Mouse (Mus musculus): Measurements from ENCODE around the gene Bst1. TPM values are rescaled to one million over a fixed set of nuclear protein-coding genes. Genes with fewer than 3 reads are reported as not detected.

Bst1 gene
- polyA plus RNA-seq, 1 experiment = 0.38 TPM

GRCm38 (mm10) chr5:43827366-43827765 lies 8.7 kb downstream of the Bst1 start:
- Histone ChIP-seq H3K36me3 (ENCODE audit: control insufficient read depth, insufficient read depth, low read length) (no peaks in the 10 kb centered on the region), H3K27ac (ENCODE audit: control insufficient read depth, insufficient read depth, low read depth, low read length) (no peak overlapping the region), H3K27me3 (ENCODE audit: control insufficient read depth, insufficient read depth, low read length) (no peaks in the 10 kb centered on the region), H3K4me3 (ENCODE audit: control insufficient read depth, low read depth, low read length) (no peak overlapping the region), H3K4me1 (ENCODE audit: control insufficient read depth, insufficient read depth, low read length) (no peaks in the 10 kb centered on the region)
- TF ChIP-seq CTCF (IDR thresholded peaks at IDR 0.05; ENCODE audit: control insufficient read depth, insufficient read depth, insufficient replicate concordance, low read depth, low read length) = no peak
- no peak for TF ChIP-seq POLR2A (IDR thresholded peaks at IDR 0.05; ENCODE audit: control insufficient read depth, low read depth, low read length)

GRCm38 (mm10) chr5:43836590-43836989 lies 17.9 kb downstream of the Bst1 start:
- no peak overlapping the region for H3K4me3 ChIP-seq (ENCODE audit: control insufficient read depth, low read depth, low read length)
- no peaks in the 10 kb centered on the region for H3K27me3 ChIP-seq (ENCODE audit: control insufficient read depth, insufficient read depth, low read length)
- no peaks in the 10 kb centered on the region for H3K36me3 ChIP-seq (ENCODE audit: control insufficient read depth, insufficient read depth, low read length)
- no peak; the same call in 1 of the 2 replicates for TF ChIP-seq CTCF (IDR thresholded peaks at IDR 0.05; ENCODE audit: control insufficient read depth, insufficient read depth, insufficient replicate concordance, low read depth, low read length)
- no peak for TF ChIP-seq POLR2A (IDR thresholded peaks at IDR 0.05; ENCODE audit: control insufficient read depth, low read depth, low read length)
- H3K4me1 ChIP-seq (ENCODE audit: control insufficient read depth, insufficient read depth, low read length) = no peaks in the 10 kb centered on the region
- no peak overlapping the region for H3K27ac ChIP-seq (ENCODE audit: control insufficient read depth, insufficient read depth, low read depth, low read length)

GRCm38 (mm10) chr5:43837372-43837771 lies 18.7 kb downstream of the Bst1 start:
- Histone ChIP-seq H3K36me3 (ENCODE audit: control insufficient read depth, insufficient read depth, low read length) (no peaks in the 10 kb centered on the region), H3K4me3 (ENCODE audit: control insufficient read depth, low read depth, low read length) (no peak overlapping the region), H3K27ac (ENCODE audit: control insufficient read depth, insufficient read depth, low read depth, low read length) (no peak overlapping the region), H3K4me1 (ENCODE audit: control insufficient read depth, insufficient read depth, low read length) (no peaks in the 10 kb centered on the region), H3K27me3 (ENCODE audit: control insufficient read depth, insufficient read depth, low read length) (no peaks in the 10 kb centered on the region)
- TF ChIP-seq CTCF (IDR thresholded peaks at IDR 0.05; ENCODE audit: control insufficient read depth, insufficient read depth, insufficient replicate concordance, low read depth, low read length) (peak; percentile 36; the same call in 1 of the 2 replicates), POLR2A (IDR thresholded peaks at IDR 0.05; ENCODE audit: control insufficient read depth, low read depth, low read length) (no peak)

GRCm38 (mm10) chr5:43841144-43842010 lies 22.7 kb downstream of the Bst1 start:
- no peak overlapping the region for H3K27ac ChIP-seq (ENCODE audit: control insufficient read depth, insufficient read depth, low read depth, low read length)

GRCm38 (mm10) chr5:43842011-43842285 lies 23.3 kb downstream of the Bst1 start:
- Histone ChIP-seq H3K4me3 (ENCODE audit: control insufficient read depth, low read depth, low read length) (no peak overlapping the region), H3K27ac (ENCODE audit: control insufficient read depth, insufficient read depth, low read depth, low read length) (no peak overlapping the region), H3K4me1 (ENCODE audit: control insufficient read depth, insufficient read depth, low read length) (no peaks in the 10 kb centered on the region), H3K27me3 (ENCODE audit: control insufficient read depth, insufficient read depth, low read length) (no peaks in the 10 kb centered on the region), H3K36me3 (ENCODE audit: control insufficient read depth, insufficient read depth, low read length) (no peaks in the 10 kb centered on the region)
- TF ChIP-seq POLR2A (IDR thresholded peaks at IDR 0.05; ENCODE audit: control insufficient read depth, low read depth, low read length) (no peak), CTCF (IDR thresholded peaks at IDR 0.05; ENCODE audit: control insufficient read depth, insufficient read depth, insufficient replicate concordance, low read depth, low read length) (no peak)

More at GRCm38 (mm10) chr5:43841144-43842010, 22.7 kb downstream of the Bst1 start:
- Histone ChIP-seq H3K36me3 (ENCODE audit: control insufficient read depth, insufficient read depth, low read length) (no peaks in the 10 kb centered on the region), H3K4me3 (ENCODE audit: control insufficient read depth, low read depth, low read length) (peak overlapping the region; percentile 18; the same call in 1 of the 2 replicates), H3K4me1 (ENCODE audit: control insufficient read depth, insufficient read depth, low read length) (no peaks in the 10 kb centered on the region), H3K27me3 (ENCODE audit: control insufficient read depth, insufficient read depth, low read length) (no peaks in the 10 kb centered on the region)
- no peak for TF ChIP-seq POLR2A (IDR thresholded peaks at IDR 0.05; ENCODE audit: control insufficient read depth, low read depth, low read length)
- TF ChIP-seq CTCF (IDR thresholded peaks at IDR 0.05; ENCODE audit: control insufficient read depth, insufficient read depth, insufficient replicate concordance, low read depth, low read length) = no peak

GRCm38 (mm10) chr5:43842576-43843155 lies 24.0 kb downstream of the Bst1 start:
- no peaks in the 10 kb centered on the region for H3K27me3 ChIP-seq (ENCODE audit: control insufficient read depth, insufficient read depth, low read length)

GRCm38 (mm10) chr5:43845083-43845482 lies 26.4 kb downstream of the Bst1 start:
- TF ChIP-seq CTCF (IDR thresholded peaks at IDR 0.05; ENCODE audit: control insufficient read depth, insufficient read depth, insufficient replicate concordance, low read depth, low read length) (no peak), POLR2A (IDR thresholded peaks at IDR 0.05; ENCODE audit: control insufficient read depth, low read depth, low read length) (no peak)
- Histone ChIP-seq H3K4me1 (ENCODE audit: control insufficient read depth, insufficient read depth, low read length) (no peaks in the 10 kb centered on the region), H3K4me3 (ENCODE audit: control insufficient read depth, low read depth, low read length) (no peak overlapping the region), H3K27ac (ENCODE audit: control insufficient read depth, insufficient read depth, low read depth, low read length) (no peak overlapping the region), H3K36me3 (ENCODE audit: control insufficient read depth, insufficient read depth, low read length) (no peaks in the 10 kb centered on the region), H3K27me3 (ENCODE audit: control insufficient read depth, insufficient read depth, low read length) (no peaks in the 10 kb centered on the region)

More at GRCm38 (mm10) chr5:43842576-43843155, 24.0 kb downstream of the Bst1 start:
- no peak overlapping the region for H3K27ac ChIP-seq (ENCODE audit: control insufficient read depth, insufficient read depth, low read depth, low read length)
- no peaks in the 10 kb centered on the region for H3K4me1 ChIP-seq (ENCODE audit: control insufficient read depth, insufficient read depth, low read length)
- no peak overlapping the region for H3K4me3 ChIP-seq (ENCODE audit: control insufficient read depth, low read depth, low read length)
- no peaks in the 10 kb centered on the region for H3K36me3 ChIP-seq (ENCODE audit: control insufficient read depth, insufficient read depth, low read length)
- TF ChIP-seq CTCF (IDR thresholded peaks at IDR 0.05; ENCODE audit: control insufficient read depth, insufficient read depth, insufficient replicate concordance, low read depth, low read length) (no peak), POLR2A (IDR thresholded peaks at IDR 0.05; ENCODE audit: control insufficient read depth, low read depth, low read length) (no peak)

Data from testis, adult 2 months (tissue).